Mouse (Mus musculus) embryonic fibroblast, embryonic 13.5 days (primary cell): ENCODE results near the gene Dbx1.

ENCODE experiments used
- CTCF ChIP-seq: IDR thresholded peaks from 2 replicates; pipeline ENCODE4 v1.5.1; 2011; ENCODE audit warnings: mild to moderate bottlenecking, control low read depth, low read length, moderate library complexity, borderline replicate concordance; ENCODE audit not compliant: insufficient read depth
- POLR2A ChIP-seq: IDR thresholded peaks from 2 replicates; pipeline ENCODE4 v1.6.1; 2011; ENCODE audit warnings: low read depth, mild to moderate bottlenecking, control low read depth, low read length, moderate library complexity

- TF ChIP-seq CTCF, result no peak
- TF ChIP-seq POLR2A, result no peak
Observed at GRCm38 (mm10) chr7:49637851-49638663, 1.4 kb upstream of the Dbx1 start.
